Mouse (Mus musculus): ENCODE data around the gene Gdpd3.
A peak's percentile ranks its signal among the peaks of the same experiment; 100 is the strongest.
"Not testable (repeated sequence)": the region's sequence is repeated elsewhere in the genome, so short reads cannot be mapped to it uniquely, and the experiment has no call there.

Gdpd3 gene

DNA sequence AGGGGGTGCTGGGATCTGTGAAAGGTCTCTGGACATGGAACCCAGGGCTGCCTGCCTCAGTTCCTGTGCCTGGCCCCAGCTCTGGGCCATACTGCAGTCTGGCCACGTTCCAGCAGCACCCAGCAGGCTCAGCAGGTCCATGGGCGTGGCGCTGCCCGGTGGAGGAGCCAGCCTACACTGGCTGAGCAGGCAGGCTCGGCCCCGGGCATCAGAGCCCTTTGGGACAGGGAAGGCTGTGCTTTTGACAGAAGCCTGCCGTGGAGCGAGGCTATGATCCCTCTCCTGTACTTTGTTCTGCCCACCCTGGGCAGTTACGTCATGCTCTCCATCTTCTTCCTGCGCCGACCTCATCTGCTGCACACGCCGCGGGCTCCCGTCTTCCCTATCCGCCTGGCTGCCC, at the start of gene Gdpd3:
TSS of gene Gdpd3 (plus strand) at position 134 of the 400 bp plus-strand sequence.
- DNase-seq (ENCODE audit: low spot score in 2 of 2): peak; percentile 46 to 59

DNA sequence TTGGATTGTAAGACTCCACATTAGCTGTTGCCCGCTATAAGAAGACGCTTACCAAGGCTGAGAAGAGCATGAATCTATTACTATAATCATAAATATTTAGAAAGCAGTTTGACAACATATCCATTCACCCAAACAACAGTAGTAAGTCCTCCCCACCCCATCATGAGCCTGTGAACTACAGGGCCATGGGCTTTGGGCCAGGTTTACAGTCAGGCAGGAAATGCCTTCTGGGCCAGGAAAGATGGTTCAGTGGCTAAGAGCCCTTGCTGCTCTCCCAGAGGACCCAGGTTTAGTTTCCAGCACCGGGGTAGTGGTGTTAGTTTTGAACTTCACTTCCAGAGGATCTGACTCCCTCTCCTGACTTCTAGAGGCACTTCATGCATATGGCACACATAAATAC, 48.6 kb upstream of the Gdpd3 start:
- DNase-seq (ENCODE audit: low spot score in 2 of 2): no peak

DNA sequence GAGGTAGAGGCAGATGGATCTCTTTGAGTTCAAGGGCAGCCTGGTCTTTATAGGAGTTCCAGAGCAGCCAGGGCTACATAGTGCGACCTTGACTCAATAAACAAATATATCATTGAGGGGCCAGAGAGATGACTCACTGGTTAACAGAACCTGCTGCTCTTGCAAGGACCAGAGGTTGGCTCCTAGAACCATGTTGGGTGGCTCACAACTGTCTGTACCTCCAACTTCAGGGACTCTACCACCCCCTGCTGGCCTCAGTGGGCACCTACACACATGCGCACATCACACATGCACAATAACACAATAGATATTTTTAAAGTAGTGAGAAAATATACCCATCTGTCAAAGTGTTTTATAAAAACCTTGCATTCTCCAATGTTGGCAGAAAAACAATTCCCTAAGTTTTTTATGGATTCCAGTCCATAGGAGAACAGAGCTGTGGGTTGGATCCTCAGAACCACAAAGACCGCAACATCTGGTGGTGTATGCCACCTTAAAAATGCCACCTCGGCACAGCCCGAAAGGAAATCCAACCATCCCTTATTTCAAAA, 47.3 kb upstream of the Gdpd3 start:
- no peak for DNase-seq (ENCODE audit: low spot score in 2 of 2)

DNA sequence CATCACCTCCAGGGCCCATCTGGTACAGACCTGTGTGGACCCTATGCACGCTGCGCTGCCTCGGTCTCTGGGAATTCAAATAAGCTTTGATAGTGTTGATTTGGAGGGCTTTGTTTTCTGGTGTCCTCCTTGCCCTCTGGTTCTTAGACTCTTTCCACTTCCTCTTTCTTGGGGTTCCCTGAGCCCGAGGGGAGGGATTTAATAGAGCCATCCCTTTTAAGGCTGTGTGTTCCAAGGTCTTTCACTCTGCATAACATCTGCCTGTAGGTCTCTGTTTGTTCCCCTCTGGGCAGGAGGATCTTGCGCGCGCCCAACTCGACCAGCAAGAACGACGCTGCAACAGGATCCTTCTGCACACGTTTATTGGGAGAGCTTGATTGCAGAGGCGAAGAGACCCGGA, 44.5 kb upstream of the Gdpd3 start:
- no peak for DNase-seq (ENCODE audit: low spot score in 2 of 2)

DNA sequence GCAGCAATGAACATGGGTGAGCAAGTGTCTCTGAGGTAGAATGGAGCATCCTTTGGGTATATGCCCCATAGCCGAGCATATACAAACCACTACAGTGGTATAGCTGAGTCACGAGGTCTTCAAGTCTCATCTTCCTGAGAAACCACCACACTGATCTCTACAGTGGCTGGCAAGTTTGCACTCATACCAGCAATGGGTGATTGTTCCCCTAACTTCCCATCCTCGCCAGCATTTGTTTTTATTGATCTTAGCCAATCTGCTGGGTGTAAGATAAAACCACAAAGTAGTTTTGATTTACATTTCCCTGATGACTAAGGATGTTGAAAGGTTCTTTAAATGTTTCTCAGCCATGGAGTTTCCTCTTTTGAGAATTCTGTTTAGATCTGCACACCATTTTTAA, 41.1 kb upstream of the Gdpd3 start:
- no peak for DNase-seq (ENCODE audit: low spot score in 2 of 2)

DNA sequence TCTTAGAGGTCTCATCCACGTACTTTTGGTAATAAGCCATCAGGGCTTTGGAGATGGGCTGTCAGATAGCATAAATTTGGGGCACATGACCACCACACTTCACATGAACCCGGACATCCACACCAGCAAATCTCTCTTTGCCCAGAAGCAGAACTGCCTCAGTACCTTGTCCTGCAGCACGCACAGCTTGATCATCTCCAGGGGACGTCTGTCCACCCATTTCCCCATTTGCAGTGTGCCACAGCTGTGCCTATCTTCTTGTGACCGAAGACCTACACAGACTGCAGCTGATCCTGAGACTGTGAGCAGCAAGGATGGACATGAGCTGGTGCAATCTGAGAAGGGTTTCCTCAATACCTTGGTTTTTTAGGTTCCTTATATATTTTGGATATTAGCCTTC, 40.5 kb upstream of the Gdpd3 start:
- DNase-seq (ENCODE audit: low spot score in 2 of 2): no peak

DNA sequence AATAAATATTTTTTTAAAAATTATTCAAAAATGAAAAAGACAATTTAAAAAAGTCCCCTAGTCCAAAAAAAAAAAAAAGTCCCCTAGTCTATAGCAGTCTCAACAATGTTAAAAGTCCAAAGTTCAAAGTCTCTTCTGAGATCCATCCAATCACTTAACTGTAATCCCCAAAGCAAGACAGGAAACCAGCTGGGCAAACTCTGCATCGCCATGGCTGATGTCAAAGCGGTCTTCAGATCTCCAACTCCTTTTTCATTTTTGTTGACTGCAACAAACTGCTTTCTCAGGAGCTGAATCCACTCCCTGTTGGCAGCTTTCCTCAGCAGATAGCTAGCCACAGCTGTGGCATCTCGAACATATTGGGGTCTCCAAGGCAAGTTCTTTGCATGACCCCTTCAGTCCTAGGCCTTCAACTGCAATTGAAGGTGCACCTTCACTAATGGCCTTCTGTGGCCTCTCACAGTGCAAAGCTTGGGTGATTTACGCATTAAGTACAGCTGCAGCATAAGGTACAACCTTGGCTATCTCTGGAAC, 35.8 kb upstream of the Gdpd3 start:
- DNase-seq (ENCODE audit: low spot score in 2 of 2): not testable (repeated sequence)

DNA sequence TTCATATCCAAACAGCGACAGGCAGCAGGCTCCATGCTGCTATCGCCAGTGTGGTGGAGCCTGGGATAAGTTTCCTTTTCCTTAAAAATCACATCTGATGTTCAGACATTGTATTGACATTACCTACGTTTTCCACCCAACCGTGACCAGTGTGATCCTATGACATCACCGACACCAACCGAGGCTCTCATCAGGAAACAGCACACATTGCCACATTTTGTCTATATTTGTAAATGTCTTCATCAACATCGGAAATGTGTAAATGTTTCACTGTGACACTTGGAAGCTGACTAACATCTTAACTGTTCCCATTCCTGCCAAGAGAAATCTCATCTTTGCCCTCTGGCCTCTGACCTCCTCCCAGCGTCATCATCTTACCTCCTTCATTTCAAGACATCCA, 30.0 kb upstream of the Gdpd3 start:
- DNase-seq (ENCODE audit: low spot score in 2 of 2): no peak

DNA sequence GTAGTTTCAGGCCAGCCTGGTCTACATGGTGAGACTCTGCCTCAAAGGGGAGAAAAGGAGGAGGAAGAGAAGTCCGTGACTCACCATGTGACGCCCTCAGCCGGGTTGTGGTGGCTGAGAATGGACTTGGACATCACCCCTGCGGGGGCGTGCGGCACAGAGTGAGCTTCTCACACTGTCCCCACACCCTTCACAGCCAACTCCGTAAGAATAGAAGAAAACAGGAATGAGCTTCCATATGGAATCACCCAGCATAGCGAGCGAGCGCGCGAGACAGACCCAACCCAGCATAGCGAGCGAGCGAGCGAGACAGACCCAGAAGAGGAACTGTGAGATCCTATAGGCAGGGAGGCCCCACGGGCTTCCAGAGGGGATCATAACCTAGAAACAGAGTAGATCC, 26.6 kb upstream of the Gdpd3 start:
- DNase-seq (ENCODE audit: low spot score in 2 of 2): no peak

DNA sequence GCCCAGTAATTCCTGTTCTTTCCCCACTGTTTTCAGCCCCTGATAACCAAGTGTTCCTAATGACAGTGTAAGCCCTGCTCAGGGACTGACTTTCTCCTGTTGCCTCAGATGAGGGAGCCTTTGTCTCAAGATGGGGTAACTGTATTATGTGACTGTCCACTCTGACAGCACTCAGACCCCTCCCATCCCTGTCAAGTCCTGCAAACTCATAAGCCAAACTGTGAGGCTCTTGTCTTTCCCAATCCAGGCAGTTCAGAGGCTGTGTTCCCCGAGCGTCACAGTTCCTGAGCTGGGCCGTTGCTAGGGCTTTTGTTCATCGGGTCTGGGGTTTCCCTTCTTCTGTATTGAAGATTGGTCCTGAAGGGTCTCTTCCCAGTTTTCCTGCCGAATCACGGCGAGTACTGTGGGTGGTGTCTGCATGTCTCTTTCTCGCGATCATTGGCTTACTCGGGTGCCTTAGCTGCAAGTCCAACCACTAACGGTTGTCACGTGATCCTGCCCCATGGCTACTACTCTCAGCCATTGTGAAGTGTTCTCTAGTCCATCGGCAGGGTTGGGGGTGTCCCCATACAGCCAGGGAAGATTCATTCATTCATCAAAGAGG, 25.9 kb upstream of the Gdpd3 start:
- no peak for DNase-seq (ENCODE audit: low spot score in 2 of 2)

DNA sequence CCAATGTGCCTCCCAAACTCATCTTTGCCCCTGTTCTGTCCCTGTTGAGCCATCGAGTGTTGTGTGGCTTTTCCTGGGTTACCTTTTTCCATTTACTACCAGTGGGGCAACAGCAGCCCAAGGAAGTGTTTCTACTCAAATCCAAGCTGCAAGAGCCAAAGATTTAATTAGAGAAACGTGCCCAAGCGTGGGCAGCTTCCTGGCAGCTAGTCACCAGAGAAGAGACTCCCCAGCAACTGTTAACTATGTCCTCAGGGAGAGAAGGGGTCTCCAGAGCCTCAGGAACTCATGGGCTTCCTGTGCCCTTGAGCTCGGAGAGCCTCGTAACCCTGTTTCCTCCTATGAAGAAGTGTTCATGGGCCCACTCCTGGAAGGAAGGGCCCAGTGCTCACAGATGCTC, 25.2 kb upstream of the Gdpd3 start:
- no peak for DNase-seq (ENCODE audit: low spot score in 2 of 2)

DNA sequence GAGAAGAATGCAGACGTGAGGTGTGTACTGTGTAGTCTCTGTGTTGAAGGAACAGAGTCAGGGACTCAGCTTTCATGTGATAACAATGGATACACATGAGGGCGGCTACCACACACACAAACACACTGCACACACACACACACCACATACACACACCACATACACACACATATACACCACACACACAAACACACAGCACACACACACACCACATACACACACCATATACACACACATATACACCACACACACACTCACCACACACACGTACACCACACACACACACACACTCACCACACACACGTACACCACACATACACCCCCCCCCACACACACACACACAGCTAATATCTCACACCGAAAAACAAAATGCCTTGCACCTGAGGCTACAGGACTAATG, 24.7 kb upstream of the Gdpd3 start:
- DNase-seq (ENCODE audit: low spot score in 2 of 2): no peak

DNA sequence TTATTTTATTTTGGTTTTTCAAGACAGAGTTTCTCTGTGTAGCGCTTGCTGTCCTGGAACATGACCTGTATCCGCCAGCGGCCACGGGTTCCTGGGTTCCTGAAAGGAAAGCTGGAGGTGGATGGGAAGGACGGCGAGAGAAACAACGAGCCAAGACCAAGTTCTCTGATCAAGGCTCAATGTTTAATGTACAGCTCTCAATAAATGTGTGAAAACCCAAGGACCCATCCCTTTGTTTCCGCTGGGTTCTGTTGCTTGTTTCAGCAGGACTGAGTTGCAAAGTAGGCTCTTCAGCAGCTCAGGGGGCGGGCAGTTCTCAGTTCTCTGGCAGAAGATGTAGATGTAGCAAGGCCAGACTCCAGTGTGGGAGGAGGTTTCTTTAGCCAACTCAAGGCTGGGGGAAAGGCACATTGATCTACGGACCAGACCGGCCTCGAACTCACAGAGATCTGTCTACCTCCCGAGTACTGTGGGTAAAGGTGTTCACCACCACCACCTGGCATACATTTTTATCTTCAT, 24.1 kb upstream of the Gdpd3 start:
- DNase-seq (ENCODE audit: low spot score in 2 of 2): no peak

DNA sequence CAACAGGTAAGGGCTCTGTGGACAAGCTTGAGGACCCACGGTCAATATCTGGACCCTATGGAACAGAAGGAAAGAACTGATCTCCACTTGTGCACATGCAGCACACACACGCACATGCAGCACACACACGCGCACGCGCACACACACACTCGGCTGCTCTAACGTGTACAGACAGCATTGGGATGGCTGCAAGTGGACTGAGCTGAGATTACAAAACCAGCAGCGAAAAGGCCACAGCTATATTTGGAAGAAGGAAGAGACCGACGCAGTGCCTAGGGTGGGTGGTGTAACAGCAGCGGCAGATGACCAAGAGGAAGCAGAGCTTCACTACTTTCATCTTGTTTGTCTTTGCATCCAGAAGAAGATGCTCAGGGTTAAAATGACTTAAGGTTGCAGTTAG, 20.1 kb upstream of the Gdpd3 start:
- no peak for DNase-seq (ENCODE audit: low spot score in 2 of 2)

DNA sequence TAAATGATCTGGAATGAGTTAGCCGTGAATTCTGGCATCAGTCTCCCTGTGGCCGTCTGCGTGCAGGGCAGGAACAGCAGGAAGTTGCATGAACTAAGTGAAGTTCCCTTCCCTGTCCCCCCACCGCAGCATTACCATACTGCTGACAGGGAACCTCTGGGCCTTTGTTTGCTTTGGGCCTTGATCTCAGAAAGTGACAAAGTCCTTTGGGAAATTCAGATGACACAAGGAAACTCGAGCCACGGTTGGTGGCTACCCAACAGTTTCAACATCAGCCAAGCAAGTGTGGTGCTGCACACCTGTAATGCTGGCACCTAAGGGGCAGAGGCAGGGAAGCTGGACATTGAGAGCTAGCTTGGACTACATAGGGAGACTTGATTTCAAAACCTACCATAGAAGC, 19.3 kb upstream of the Gdpd3 start:
- no peak for DNase-seq (ENCODE audit: low spot score in 2 of 2)

DNA sequence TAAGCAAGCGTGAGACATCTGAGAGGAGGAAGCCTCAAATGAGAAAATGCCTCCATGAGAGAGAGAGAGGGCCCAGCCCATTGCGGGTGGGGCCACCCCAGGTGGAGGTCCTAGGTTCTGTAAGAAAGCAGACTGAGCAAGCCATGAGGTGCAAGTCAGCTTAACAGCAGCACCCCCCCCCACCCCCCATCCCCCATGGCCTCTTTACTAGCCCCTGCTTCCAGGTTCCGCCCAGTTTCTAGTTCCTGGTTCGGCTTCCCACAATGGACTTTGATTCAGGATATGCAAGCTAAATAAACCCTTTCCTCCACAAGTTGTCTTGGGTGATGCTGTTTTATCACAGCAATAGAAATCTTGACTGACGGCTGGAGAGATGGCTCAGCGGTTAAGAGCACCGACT, 17.3 kb upstream of the Gdpd3 start:
- DNase-seq (ENCODE audit: low spot score in 2 of 2): no peak

DNA sequence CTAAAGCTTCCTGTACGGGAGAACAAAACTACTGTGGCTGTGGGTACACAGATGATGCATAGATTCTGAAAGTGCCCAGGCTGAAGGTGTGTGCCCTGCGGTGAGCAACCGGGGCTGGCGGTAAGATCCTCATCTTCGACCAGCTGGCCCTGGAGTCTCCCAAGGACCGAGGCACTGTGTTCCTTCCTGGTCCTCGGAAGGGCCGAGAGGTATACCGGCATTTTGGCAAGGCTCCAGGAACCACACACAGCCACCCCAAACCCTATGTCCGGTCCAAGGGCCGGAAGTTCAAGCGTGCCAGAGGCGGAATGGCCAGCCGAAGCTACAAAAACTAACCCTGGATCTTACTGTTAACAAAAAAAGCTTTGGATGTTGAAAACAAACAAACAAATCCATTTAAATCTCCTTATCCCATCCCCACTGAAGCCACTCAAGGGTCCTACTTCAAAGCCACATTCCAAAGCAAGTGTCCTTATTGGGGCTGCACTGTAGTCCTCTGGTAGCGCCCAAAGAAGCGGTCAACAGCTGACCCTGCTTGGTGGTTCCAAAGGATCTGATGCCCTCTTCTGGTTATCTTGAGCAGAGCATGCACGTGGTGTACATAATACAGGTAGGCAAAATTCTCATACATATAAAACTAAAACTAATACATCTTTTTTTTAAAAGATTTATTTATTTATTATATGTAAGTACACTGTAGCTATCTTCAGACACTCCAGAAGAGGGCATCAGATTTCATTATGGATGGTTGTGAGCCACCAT, 16.4 kb upstream of the Gdpd3 start:
- DNase-seq (ENCODE audit: low spot score in 2 of 2): no peak

DNA sequence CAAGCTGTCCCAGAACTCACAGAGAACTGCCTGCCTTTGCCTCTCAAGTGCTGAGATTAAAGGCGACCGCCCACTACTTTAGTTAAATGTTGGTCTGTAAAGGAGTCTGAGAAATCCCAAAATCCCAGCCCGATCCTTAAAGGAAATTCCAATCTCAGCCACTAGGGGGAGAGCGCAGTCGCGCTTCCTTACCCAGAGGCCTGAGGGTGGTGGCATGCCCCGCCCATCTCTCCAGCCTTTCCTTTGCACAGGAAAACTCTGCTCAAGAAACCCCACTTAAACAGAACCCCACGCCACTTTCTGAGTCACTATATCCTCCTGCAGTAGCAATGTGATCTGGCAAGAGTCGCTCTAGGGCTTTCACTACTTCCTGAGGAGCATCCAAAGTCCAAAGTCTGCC, 11.3 kb upstream of the Gdpd3 start:
- peak in 1 of 2 experiments; percentile 58 for DNase-seq (ENCODE audit: low spot score in 2 of 2)

DNA sequence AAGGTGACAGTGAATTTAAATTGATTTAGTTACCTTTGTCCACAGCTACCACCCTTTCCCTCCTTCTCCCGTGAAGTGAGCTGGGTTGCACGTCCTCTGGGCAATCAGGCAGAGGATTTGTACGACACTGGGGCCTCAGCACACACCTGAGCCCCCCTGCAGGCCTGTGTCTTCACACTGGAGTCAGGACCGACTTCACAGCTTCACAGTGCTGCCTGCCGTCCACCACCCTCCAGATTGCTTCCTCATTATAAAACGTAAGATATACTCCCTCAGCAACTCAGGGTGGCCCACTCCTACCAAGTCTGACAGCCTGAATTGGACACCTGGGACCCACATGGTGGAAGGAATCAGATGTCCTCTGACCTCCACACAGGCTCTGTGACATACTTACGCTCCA, 7.6 kb upstream of the Gdpd3 start:
- no peak for DNase-seq (ENCODE audit: low spot score in 2 of 2)

DNA sequence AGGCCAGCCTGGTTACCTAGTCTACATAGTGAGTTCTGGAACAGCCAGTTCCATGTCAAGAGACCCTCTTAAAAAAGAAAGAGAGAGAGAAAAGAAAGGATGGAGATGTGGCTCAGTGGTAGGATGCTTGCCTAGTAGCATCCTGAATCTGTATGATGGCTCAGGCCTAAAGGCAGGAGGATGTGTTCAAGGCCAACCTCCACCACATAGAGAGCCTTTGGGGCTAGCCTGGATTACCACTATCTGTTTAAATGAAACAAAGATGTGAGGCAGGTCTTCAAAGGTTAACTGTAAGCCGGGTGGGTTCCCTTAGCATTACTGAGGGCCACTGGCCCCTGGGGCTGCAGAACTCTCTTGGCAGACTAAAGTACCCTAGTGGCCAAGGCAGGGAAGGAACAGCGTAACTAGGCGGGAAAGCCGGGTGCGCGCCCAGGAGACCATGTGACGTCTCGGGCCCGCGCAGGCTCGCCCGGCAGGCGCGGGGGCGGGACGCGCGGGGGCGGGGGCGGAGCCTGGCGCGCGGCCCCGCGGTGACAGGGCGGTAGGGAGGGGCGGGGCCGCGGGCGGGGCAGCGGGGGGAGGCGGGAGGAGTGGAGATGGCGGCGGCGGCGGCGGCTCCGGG, 7.0 kb upstream of the Gdpd3 start, which contains the start of gene Mapk3:
TSS of gene Mapk3 (plus strand) at position 552 of the 622 bp plus-strand sequence.
- DNase-seq (ENCODE audit: low spot score in 2 of 2): peak; percentile 80 to 88

DNA sequence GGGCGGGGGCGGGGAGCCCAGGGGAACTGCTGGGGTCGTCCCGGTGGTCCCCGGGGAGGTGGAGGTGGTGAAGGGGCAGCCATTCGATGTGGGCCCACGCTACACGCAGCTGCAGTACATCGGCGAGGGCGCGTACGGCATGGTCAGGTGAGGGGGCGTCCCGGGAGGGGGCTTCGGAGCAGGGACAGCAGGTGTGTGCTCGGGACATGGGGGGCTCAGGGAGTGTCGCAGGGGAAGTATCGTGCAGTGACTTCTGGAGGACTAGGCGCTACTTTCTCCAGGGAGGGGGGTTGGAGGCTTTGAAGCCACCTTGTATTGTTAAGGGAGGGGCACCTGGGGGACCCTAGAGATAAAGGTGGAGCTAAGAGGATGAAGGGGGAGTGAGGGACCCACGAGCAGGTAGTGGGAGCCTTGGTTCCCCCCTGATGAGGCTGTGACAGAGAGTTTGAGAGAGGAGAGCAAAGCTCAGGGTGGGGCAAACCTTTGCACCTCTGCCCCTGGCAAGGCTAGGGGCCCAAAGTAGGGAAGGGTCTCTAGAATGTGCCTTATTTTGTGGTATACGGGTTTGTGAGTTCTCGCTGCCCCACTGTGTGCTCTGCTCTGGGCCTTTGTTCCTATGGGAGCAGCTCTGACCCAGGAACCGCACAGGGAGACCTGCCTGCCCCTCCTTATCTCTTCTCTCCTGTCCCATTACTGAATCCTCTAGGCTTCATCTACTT, 6.3 kb upstream of the Gdpd3 start:
- DNase-seq (ENCODE audit: low spot score in 2 of 2): no peak

DNA sequence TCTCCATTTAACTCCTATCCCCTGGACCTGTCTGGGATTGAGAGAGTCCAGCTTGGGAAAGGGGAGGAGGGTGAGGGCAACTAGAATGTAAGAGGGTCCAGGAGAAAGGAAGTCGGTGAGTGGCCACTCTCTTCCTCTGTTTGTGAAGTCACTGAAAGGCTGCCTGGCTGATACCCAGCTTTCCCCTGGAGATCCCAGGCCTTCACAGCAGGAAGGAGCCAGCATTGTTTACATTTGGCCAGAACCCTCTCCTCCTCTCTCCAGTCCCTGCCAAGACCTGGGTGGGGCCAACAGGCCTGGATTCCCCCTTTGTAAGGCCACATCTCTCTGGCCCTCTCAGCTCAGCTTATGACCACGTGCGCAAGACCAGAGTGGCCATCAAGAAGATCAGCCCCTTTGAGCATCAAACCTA, 5.7 kb upstream of the Gdpd3 start:
- DNase-seq (ENCODE audit: low spot score in 2 of 2): no peak

Measured in spleen, postnatal 14 days (tissue).